Mouse (Mus musculus): ENCODE data around the gene Fitm2. TPM values are rescaled to one million over a fixed set of nuclear protein-coding genes. Genes with fewer than 3 reads are reported as not detected.
A peak's percentile ranks its signal among the peaks of the same experiment; 100 is the strongest.

Fitm2 gene
- polyA plus RNA-seq, 1 experiment from 2014 or later, result 14.2 TPM

DNA sequence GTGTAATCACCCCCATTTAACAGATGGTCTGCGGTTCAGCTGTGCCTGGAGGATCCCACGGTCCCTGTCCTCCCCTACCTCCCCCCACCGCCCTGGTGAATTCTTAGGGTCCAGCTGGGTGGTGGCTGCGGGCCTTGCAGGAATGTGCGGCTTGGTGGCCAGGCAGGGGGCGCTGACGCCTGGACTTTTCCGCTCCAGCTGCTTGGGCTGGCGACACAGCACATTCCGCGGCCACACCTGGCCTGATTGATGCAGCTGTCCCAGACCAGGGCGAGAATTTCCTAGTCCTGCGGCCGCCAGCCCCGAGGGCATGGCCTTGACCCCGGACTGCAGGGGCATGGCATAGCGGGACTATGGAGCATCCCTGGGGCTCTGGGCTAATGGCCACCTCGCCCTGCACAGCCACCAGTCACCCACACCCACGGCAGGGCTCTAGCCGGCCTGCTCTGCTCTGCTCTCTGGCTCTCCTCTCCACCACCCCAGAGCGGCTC lies 9.2 kb upstream of the Fitm2 start:
- Histone ChIP-seq H3K27me3 (replicated peaks) (0 out of 2 replicates have a peak, but pooled peaks cover 8% of the 10 kb centered on the region), H3K27ac (no peak overlapping the region), H3K9me3 (no peaks in the 10 kb centered on the region), H3K36me3 (no peaks in the 10 kb centered on the region), H3K4me2 (replicated peaks) (peak overlapping the region; percentile 60), H3K9ac (0 out of 2 replicates have a peak overlapping the region, but pooled peaks have one; percentile 33), H3K4me3 (peak overlapping the region; percentile 25), H3K4me1 (peaks cover 8% of the 10 kb centered on the region)
- 2% methylated on average over 21 of the region's 21 CpGs for WGBS
- peak; percentile 66; the same call in 1 of the 2 replicates for ATAC-seq (ENCODE audit: low FRiP score, low read depth)

DNA sequence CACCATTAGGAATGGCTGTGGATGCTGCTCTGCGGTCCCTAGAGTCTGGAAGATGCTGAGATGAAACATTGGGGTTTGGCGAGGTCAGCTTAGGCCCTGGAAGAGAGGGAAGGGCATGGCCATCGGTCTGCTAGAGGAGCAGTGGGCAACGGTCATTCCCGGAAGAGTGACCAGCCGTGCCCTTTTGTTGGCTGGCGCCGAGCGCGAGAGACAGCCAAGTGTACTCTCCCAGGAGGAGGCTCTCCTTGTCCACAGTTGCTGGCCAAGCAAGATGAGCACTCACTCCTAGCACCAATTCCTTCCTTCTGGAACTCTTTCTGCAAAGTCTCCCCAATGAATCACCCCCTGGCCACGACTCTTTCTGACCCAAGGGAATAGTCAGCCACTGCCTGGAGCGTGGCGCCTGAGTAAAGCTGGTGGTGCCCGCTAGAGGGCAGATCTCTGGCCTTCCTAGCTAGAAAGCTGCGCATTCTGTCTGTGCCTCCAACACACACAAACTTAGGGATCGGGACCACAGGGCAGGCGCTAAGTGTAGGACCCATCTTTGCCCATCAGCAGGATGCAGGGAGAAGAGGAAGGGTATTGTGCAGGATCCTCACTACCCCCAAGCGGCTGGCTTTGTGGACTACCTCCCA lies 7.9 kb upstream of the Fitm2 start:
- Histone ChIP-seq H3K9ac (no peak overlapping the region), H3K27me3 (replicated peaks) (0 out of 2 replicates have a peak, but pooled peaks cover 8% of the 10 kb centered on the region), H3K36me3 (no peaks in the 10 kb centered on the region), H3K27ac (no peak overlapping the region), H3K4me2 (replicated peaks) (no peak overlapping the region), H3K4me3 (no peak overlapping the region), H3K9me3 (no peaks in the 10 kb centered on the region), H3K4me1 (peaks cover 8% of the 10 kb centered on the region)
- WGBS, result 56% methylated on average over 18 of the region's 18 CpGs
- ATAC-seq (ENCODE audit: low FRiP score, low read depth), result no peak

DNA sequence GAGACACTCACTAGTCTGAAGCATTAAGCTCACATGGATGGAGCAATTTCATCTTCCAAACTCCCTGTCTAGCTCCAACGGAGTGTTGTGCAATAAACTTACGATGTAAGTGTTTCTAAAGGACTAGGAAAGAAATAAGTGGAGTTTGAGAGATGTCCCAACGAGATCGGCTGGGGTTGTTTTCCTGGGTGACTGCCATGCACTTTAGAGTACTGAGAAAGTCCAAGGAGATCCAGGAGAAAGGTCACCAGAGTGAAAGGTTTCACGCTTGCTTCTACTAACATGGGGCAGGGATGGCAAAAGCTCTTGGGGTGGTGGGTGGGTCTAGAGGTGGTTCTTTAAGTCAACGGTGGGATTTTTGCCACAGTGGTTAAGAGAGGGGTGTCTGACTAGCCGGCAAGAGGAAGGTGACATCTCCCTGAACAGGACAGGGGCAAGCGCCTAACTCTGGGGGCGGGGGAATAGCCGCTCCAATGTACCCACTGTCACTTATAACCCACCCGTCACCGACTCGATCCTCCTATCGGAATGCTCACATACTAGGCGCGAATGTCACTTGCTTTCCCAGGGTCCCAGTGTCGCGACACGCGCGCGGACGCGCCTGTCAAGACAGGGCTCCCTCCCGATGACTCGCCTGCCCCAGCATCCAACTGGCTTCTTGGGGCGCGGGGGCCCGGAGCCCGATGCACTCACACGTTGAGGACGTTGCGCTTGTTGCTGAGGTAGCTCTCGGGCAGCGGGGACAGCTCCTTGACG lies 541 bp downstream of the Fitm2 start:
- Histone ChIP-seq H3K4me3 (peak overlapping the region; percentile 66), H3K27ac (no peak overlapping the region), H3K4me2 (replicated peaks) (peak overlapping the region; percentile 75), H3K9me3 (no peaks in the 10 kb centered on the region), H3K27me3 (replicated peaks) (no peaks in the 10 kb centered on the region), H3K36me3 (peaks cover 22% of the 10 kb centered on the region), H3K9ac (peak overlapping the region; percentile 74), H3K4me1 (peaks cover 9% of the 10 kb centered on the region; the same call in 1 of the 2 replicates)
- WGBS, result 5% methylated on average over 36 of the region's 36 CpGs
- ATAC-seq (ENCODE audit: low FRiP score, low read depth), result peak; percentile 65

DNA sequence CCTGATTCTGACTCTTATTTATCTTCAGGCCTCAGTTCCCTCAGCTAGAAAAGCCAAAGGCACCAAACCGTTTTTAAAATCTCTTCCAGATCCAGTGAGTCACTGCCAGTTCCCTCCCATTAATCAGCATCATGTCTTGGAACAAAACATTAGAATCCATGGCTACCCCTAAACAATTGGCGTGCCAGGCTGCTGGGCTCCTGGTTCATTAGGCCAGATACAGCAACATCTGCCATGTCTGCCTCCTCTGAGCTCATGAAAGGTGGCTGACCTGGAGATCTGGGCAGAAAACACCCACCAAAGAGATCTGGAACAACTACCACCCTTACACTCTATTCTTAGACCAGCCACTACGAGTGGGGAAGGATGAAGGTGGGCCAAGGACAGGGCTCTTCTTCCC lies 1.3 kb downstream of the Fitm2 start:
- Histone ChIP-seq H3K27ac (no peak overlapping the region), H3K9ac (no peak overlapping the region), H3K4me3 (0 out of 2 replicates have a peak overlapping the region, but pooled peaks have one; percentile 66), H3K4me2 (replicated peaks) (peak overlapping the region; percentile 75), H3K9me3 (no peaks in the 10 kb centered on the region), H3K36me3 (peaks cover 22% of the 10 kb centered on the region), H3K4me1 (peaks cover 9% of the 10 kb centered on the region; the same call in 1 of the 2 replicates), H3K27me3 (replicated peaks) (no peaks in the 10 kb centered on the region)
- ATAC-seq (ENCODE audit: low FRiP score, low read depth), result no peak
- 59% methylated on average over 3 of the region's 3 CpGs for WGBS

DNA sequence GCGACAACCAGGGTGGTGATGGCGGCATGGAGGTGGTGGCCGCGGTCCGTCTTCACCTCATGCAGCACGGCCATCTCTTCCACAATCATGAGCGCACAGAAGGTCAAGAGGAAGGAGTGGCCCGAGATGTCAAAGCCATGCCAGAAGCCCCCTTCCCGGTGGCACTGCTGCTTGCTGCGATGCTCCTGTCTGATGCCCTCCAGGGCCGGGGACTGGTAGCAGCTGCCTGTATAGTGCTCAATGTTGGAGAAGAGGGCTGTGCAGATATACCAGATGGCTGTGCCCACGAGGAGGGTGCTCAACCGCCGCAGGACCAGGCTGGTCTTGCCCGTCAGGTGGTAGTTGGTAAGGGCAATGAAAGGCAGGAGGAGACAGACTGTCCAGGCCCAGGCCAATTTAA lies 2.7 kb downstream of the Fitm2 start:
- WGBS, result 94% methylated on average over 15 of the region's 15 CpGs
- H3K9me3 ChIP-seq, result no peaks in the 10 kb centered on the region
- H3K27ac ChIP-seq, result no peak overlapping the region
- no peak overlapping the region for H3K4me2 ChIP-seq (replicated peaks)
- H3K4me3 ChIP-seq, result no peak overlapping the region
- no peak for ATAC-seq (ENCODE audit: low FRiP score, low read depth)
- peaks cover 22% of the 10 kb centered on the region for H3K36me3 ChIP-seq
- H3K4me1 ChIP-seq, result peaks cover 9% of the 10 kb centered on the region; the same call in 1 of the 2 replicates
- no peaks in the 10 kb centered on the region for H3K27me3 ChIP-seq (replicated peaks)
- H3K9ac ChIP-seq, result no peak overlapping the region

DNA sequence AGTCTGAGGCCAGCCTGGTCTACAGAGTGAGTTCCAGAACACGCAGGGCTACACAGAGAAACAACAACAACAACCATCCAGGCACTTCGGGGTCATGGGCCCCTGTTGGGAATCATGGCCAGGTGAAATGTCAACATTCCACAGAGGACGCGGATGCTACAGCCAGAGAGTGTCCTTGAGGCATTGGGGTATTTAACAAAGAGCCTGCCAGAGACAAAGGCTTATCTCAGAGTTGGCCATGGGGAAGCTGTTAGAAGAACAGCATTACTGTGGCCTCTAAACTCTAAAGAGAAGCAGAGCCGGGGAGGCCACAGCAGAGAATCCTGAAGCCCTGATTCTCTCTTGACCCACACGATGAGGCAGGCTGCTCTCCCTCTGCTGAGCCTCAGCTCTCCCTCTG lies 3.6 kb downstream of the Fitm2 start:
- H3K4me1 ChIP-seq, result peaks cover 9% of the 10 kb centered on the region; the same call in 1 of the 2 replicates
- ATAC-seq (ENCODE audit: low FRiP score, low read depth), result no peak
- no peaks in the 10 kb centered on the region for H3K9me3 ChIP-seq
- 92% methylated on average over 6 of the region's 6 CpGs for WGBS
- H3K27me3 ChIP-seq (replicated peaks), result no peaks in the 10 kb centered on the region
- peaks cover 22% of the 10 kb centered on the region for H3K36me3 ChIP-seq
- H3K4me2 ChIP-seq (replicated peaks), result no peak overlapping the region
- no peak overlapping the region for H3K4me3 ChIP-seq
- H3K27ac ChIP-seq, result no peak overlapping the region
- H3K9ac ChIP-seq, result no peak overlapping the region

DNA sequence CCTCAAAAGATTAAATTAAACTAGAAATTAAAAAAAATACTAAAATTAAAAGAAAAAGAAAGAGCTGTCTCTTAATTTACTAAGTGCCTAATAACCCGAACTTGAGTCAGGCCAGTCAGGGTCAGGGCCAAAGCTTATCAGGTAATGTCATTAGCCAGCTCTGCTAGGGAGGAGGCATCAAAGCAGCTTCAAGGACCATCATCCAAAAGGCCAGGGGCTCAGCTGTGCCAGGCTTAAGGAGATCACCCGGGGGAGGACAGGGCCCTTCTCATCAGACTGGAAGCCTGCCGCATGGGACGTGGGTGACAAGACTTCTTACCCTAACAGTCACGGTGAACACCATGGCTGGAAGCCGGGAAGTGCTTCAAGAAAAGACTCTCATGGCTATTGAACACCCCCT lies 4.8 kb downstream of the Fitm2 start:
- H3K27me3 ChIP-seq (replicated peaks), result no peaks in the 10 kb centered on the region
- H3K9me3 ChIP-seq, result no peaks in the 10 kb centered on the region
- no peak overlapping the region for H3K4me3 ChIP-seq
- ATAC-seq (ENCODE audit: low FRiP score, low read depth), result no peak
- no peak overlapping the region for H3K27ac ChIP-seq
- peaks cover 9% of the 10 kb centered on the region; the same call in 1 of the 2 replicates for H3K4me1 ChIP-seq
- no peak overlapping the region for H3K9ac ChIP-seq
- peaks cover 22% of the 10 kb centered on the region for H3K36me3 ChIP-seq
- no peak overlapping the region for H3K4me2 ChIP-seq (replicated peaks)
- 94% methylated on average over 6 of the region's 6 CpGs for WGBS

DNA sequence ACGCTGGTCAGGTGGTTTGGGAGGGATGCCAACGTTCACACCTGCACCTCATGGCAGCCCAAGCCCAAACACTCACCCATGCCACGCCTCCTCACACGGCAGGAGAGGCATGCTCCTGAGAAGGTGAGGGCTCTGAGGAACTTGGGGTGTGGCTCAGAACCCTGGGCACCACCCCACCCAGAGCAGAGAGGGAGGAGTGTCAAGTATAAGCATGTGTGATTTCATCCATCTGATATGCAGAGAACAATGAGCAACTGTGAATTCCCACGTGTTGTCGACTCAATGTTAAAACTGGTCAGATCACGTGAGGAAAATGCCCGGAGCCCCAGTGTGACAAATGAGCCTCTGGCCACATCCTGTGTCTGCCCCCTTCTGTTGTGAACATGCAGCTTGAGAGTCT lies 5.7 kb downstream of the Fitm2 start:
- Histone ChIP-seq H3K4me3 (no peak overlapping the region), H3K27ac (no peak overlapping the region), H3K27me3 (replicated peaks) (no peaks in the 10 kb centered on the region), H3K4me2 (replicated peaks) (no peak overlapping the region), H3K4me1 (peaks cover 8% of the 10 kb centered on the region; the same call in 1 of the 2 replicates), H3K36me3 (peaks cover 22% of the 10 kb centered on the region), H3K9ac (no peak overlapping the region), H3K9me3 (no peaks in the 10 kb centered on the region)
- 78% methylated on average over 8 of the region's 8 CpGs for WGBS
- no peak for ATAC-seq (ENCODE audit: low FRiP score, low read depth)

DNA sequence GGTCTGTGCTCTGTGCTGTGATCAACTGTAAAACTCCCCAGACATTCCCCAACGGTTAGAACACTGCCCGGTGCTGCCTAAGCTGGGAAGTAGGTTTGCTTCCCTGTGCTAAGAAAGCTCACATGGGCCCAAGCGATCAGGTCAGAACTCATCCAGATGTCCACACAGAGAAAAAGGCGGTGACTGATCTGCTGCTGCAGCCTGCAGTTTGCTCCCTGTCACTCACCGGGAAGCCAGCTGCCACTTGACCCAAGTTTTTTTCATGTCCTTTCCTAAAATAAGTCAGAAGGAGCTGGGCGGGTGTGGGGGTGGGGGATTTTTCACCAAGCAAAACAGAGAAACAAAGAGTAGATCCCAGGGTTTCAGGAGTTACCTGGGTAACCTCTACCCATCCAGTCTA lies 7.9 kb downstream of the Fitm2 start:
- Histone ChIP-seq H3K36me3 (peaks cover 18% of the 10 kb centered on the region), H3K27ac (no peak overlapping the region), H3K4me1 (no peaks in the 10 kb centered on the region), H3K9me3 (no peaks in the 10 kb centered on the region), H3K4me3 (no peak overlapping the region), H3K27me3 (replicated peaks) (no peaks in the 10 kb centered on the region; the same call in 1 of the 2 replicates), H3K4me2 (replicated peaks) (no peak overlapping the region), H3K9ac (no peak overlapping the region)
- WGBS, result 79% methylated on average over 6 of the region's 6 CpGs
- no peak for ATAC-seq (ENCODE audit: low FRiP score, low read depth)

DNA sequence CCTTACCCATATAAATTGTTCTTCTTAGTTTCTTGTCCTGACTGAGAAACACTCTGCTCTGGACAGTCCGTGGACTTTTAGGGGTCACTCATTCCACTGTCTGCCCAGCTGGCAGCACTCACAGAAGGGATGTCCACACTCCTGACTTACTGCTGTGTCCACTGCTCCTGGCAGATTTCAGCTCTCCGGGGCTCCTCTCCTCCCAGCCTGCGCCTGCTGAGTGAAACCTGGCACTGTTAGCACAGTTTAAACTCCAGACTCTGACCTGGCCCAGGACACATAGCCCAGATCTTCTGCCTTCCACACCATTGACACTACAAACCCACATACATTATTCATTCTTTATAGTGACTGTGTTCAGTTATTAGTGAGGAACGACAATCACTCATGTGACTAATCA lies 8.4 kb downstream of the Fitm2 start:
- H3K4me1 ChIP-seq, result no peaks in the 10 kb centered on the region
- H3K27me3 ChIP-seq (replicated peaks), result no peaks in the 10 kb centered on the region; the same call in 1 of the 2 replicates
- no peak for ATAC-seq (ENCODE audit: low FRiP score, low read depth)
- H3K4me2 ChIP-seq (replicated peaks), result no peak overlapping the region
- WGBS, result 88% methylated on average over 4 of the region's 4 CpGs
- H3K27ac ChIP-seq, result no peak overlapping the region
- H3K4me3 ChIP-seq, result no peak overlapping the region
- H3K9ac ChIP-seq, result no peak overlapping the region
- no peaks in the 10 kb centered on the region for H3K9me3 ChIP-seq
- H3K36me3 ChIP-seq, result peaks cover 12% of the 10 kb centered on the region; the same call in 1 of the 2 replicates

DNA sequence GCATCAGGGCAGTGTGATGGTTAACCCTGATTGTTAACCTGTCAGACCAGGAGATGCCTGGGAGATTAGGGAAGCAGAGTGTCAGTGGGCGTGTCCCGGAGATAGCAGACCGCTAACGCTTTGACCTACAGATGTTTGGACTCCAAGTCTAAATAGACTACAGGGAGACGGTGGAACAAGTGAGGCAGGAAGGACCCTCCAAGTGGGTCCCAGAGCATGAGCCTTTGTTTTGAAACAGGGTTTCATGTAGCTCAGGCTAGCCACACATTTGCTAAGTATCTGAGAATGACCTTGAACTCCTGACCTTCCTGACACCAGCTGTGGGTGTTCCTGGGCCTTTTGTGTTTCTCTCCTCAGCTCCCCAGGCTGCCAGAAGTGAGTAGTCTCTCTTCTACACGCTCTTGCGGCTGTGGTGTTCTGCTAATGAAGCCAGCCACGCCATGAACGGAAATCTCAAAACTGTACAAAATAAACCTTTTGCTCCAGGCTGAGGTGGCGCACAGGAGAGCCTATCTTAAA lies 9.1 kb downstream of the Fitm2 start:
- Histone ChIP-seq H3K4me2 (replicated peaks) (no peak overlapping the region), H3K36me3 (peaks cover 7% of the 10 kb centered on the region; the same call in 1 of the 2 replicates), H3K27me3 (replicated peaks) (no peaks in the 10 kb centered on the region; the same call in 1 of the 2 replicates), H3K4me3 (no peak overlapping the region), H3K9me3 (no peaks in the 10 kb centered on the region), H3K27ac (no peak overlapping the region), H3K4me1 (no peaks in the 10 kb centered on the region), H3K9ac (no peak overlapping the region)
- WGBS, result 65% methylated on average over 10 of the region's 10 CpGs
- no peak for ATAC-seq (ENCODE audit: low FRiP score, low read depth)

DNA sequence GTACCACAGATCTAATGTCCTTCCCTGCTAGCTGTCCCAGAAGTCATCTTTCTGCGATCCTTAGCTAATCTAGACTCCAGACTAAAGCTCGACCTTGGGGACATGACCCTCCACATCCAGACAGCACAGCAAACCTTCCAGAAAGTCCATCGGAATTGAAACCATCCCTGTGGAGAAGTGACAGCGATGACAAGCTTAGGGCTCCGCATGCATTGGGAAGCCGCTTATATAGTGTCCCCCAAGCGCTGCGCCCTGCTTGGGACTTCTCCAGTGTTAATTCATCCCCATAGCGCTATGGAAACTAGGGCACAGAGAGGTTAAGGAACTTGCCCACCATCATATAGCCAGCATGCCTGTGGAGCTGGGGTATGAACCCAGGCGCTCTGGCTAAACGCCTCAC lies 9.6 kb downstream of the Fitm2 start:
- 80% methylated on average over 11 of the region's 11 CpGs for WGBS
- no peak overlapping the region for H3K4me3 ChIP-seq
- no peak for ATAC-seq (ENCODE audit: low FRiP score, low read depth)

More for the DNA sequence above, 9.6 kb downstream of the Fitm2 start:
- Histone ChIP-seq H3K27me3 (replicated peaks) (no peaks in the 10 kb centered on the region; the same call in 1 of the 2 replicates), H3K27ac (no peak overlapping the region), H3K36me3 (peaks cover 2% of the 10 kb centered on the region; the same call in 1 of the 2 replicates), H3K4me1 (no peaks in the 10 kb centered on the region), H3K4me2 (replicated peaks) (no peak overlapping the region), H3K9ac (no peak overlapping the region), H3K9me3 (no peaks in the 10 kb centered on the region)
